Comparison of ENCODE assay signal across 12 mouse cellular contexts in the genomic region with DNA sequence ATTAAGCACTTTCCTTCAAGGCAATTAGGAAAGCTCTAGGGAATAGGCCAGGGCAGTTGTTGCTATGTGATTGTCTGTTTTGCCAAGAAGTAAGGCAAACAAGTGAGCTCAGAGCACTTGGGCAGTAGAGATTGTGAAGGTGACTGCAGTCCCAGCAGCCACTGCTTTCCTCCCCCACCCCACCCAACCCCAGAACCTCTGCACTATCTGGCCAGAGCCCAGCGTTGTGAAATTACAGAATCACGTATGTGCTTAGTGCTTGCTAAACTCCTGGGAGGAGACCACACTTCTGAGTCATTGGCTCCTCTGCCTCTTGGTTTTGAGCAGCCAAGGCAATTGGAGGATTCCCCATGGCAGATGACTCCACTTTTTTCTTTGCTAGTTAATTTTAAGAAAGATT. TPM values are rescaled to one million over a fixed set of nuclear protein-coding genes. Genes with fewer than 3 reads are reported as not detected.
DNase-seq lines count a peak whose midpoint lies in the region; ATAC-seq and TF ChIP-seq lines count a peak whose summit lies in the region.
"Had no signal": no experiment of that assay in that cellular context is flagged by ENCODE, and none has a peak within 500 bp of the region (broad histone marks: within the 10 kb centered on the region; RNA-seq: fewer than 3 reads in every experiment).

No protein-coding gene starts in this region.

- TF ChIP-seq EP300 in heart, postnatal 0 days (IDR thresholded peaks at IDR 0.05; ENCODE audit: low read depth) = no peak

- H3K4me1 ChIP-seq in heart, embryonic 11.5 days (ENCODE audit: control insufficient read depth, insufficient read depth, low read length) = no peaks in the 10 kb centered on the region; the same call in 1 of the 2 replicates
- peaks cover 3% of the 10 kb centered on the region for H3K4me1 ChIP-seq in heart, postnatal 0 days (ENCODE audit: control insufficient read depth, insufficient read depth)
- H3K4me1 ChIP-seq in neural tube, embryonic 15.5 days = no peaks in the 10 kb centered on the region

- H3K27ac ChIP-seq in heart, embryonic 11.5 days (ENCODE audit: low read depth, low read length) = no peak overlapping the region
- H3K27ac ChIP-seq in heart, postnatal 0 days (ENCODE audit: low read depth) = peak overlapping the region; percentile 34; the same call in 1 of the 2 replicates
- no peak overlapping the region for H3K27ac ChIP-seq in neural tube, embryonic 15.5 days (replicated peaks)
- H3K27ac ChIP-seq: forebrain, embryonic 12.5 days; hindbrain, embryonic 12.5 days; liver, embryonic 13.5 days had no signal

- H3K27me3 ChIP-seq in heart, embryonic 11.5 days (ENCODE audit: control insufficient read depth, insufficient read depth, low read length) = no peaks in the 10 kb centered on the region
- H3K27me3 ChIP-seq in heart, postnatal 0 days (ENCODE audit: control insufficient read depth, insufficient read depth, low read length) = no peaks in the 10 kb centered on the region
- no peaks in the 10 kb centered on the region for H3K27me3 ChIP-seq in myocyte (ENCODE audit: control insufficient read depth, insufficient read depth, insufficient read length)
- no peaks in the 10 kb centered on the region for H3K27me3 ChIP-seq in neural tube, embryonic 15.5 days (replicated peaks)
- H3K27me3 ChIP-seq: forebrain, embryonic 12.5 days; hindbrain, embryonic 12.5 days; liver, embryonic 13.5 days had no signal

- ATAC-seq in heart, embryonic 11.5 days (replicated peaks; ENCODE audit: insufficient number of reproducible peaks, low FRiP score, low TSS enrichment) = no peak
- ATAC-seq in heart, postnatal 0 days (ENCODE audit: insufficient read depth, low read depth) = peak; percentile 47; the same call in 1 of the 2 replicates
- ATAC-seq in neural tube, embryonic 15.5 days (ENCODE audit: low FRiP score) = no peak

- no peaks in the 10 kb centered on the region for H3K79me2 ChIP-seq in myocyte (ENCODE audit: control insufficient read depth, insufficient read depth)

- H3ac ChIP-seq in myocyte (ENCODE audit: control insufficient read depth, insufficient read length) = no peak overlapping the region

- 34% methylated on average over 2 of the region's 2 CpGs for WGBS in heart, embryonic 11.5 days (ENCODE audit: insufficient replicate concordance)
- 35% methylated on average over 2 of the region's 2 CpGs for WGBS in heart, postnatal 0 days
- 79% methylated on average over 2 of the region's 2 CpGs for WGBS in neural tube, embryonic 15.5 days

- no peak overlapping the region for H3K9ac ChIP-seq in heart, embryonic 11.5 days (ENCODE audit: low read depth, low read length)
- H3K9ac ChIP-seq in heart, postnatal 0 days (replicated peaks; ENCODE audit: low read depth, low read length) = no peak overlapping the region
- H3K9ac ChIP-seq in neural tube, embryonic 15.5 days (replicated peaks) = no peak overlapping the region
- H3K9ac ChIP-seq: forebrain, embryonic 12.5 days; hindbrain, embryonic 12.5 days; liver, embryonic 13.5 days had no signal

- H3K36me3 ChIP-seq in heart, embryonic 11.5 days (ENCODE audit: control insufficient read depth, insufficient read depth, low read length) = no peaks in the 10 kb centered on the region
- H3K36me3 ChIP-seq in heart, postnatal 0 days (replicated peaks; ENCODE audit: control insufficient read depth, insufficient read depth, low read length) = no peaks in the 10 kb centered on the region
- H3K36me3 ChIP-seq in myocyte (ENCODE audit: control insufficient read depth, insufficient read depth) = no peaks in the 10 kb centered on the region
- no peaks in the 10 kb centered on the region for H3K36me3 ChIP-seq in neural tube, embryonic 15.5 days
- H3K36me3 ChIP-seq: forebrain, embryonic 12.5 days; hindbrain, embryonic 12.5 days; liver, embryonic 13.5 days had no signal

- H3K4me2 ChIP-seq in heart, embryonic 11.5 days = no peak overlapping the region
- H3K4me2 ChIP-seq in heart, postnatal 0 days (ENCODE audit: low read depth, low read length) = no peak overlapping the region
- H3K4me2 ChIP-seq in myocyte (ENCODE audit: low read depth) = peak overlapping the region; percentile 69
- no peak overlapping the region for H3K4me2 ChIP-seq in neural tube, embryonic 15.5 days
- H3K4me2 ChIP-seq: forebrain, embryonic 12.5 days; hindbrain, embryonic 12.5 days; liver, embryonic 13.5 days had no signal

- H3K9me3 ChIP-seq in heart, embryonic 11.5 days (replicated peaks; ENCODE audit: control insufficient read depth, low read length) = no peaks in the 10 kb centered on the region
- H3K9me3 ChIP-seq in heart, postnatal 0 days (replicated peaks; ENCODE audit: control insufficient read depth, low read length) = no peaks in the 10 kb centered on the region
- no peaks in the 10 kb centered on the region for H3K9me3 ChIP-seq in neural tube, embryonic 15.5 days (replicated peaks)
- H3K9me3 ChIP-seq: forebrain, embryonic 12.5 days; hindbrain, embryonic 12.5 days; liver, embryonic 13.5 days had no signal

- TF ChIP-seq POLR2A in myocyte (IDR thresholded peaks at IDR 0.05; ENCODE audit: insufficient read length, low read depth) = no peak

- TF ChIP-seq CTCF in heart, postnatal 0 days (IDR thresholded peaks at IDR 0.05; ENCODE audit: low read depth) = no peak

- no peak overlapping the region for H3K4me3 ChIP-seq in heart, embryonic 11.5 days (ENCODE audit: low read depth, low read length)
- H3K4me3 ChIP-seq in heart, postnatal 0 days (ENCODE audit: low read depth, low read length) = no peak overlapping the region
- no peak overlapping the region for H3K4me3 ChIP-seq in myocyte
- no peak overlapping the region for H3K4me3 ChIP-seq in neural tube, embryonic 15.5 days (replicated peaks)
- H3K4me3 ChIP-seq: forebrain, embryonic 12.5 days; hindbrain, embryonic 12.5 days; liver, embryonic 13.5 days had no signal

- DNase-seq in heart, adult 18-20 months = peak; percentile 82 to 86
- DNase-seq in adrenal gland, postnatal 14 days = peak; percentile 87
- peak; percentile 52 for DNase-seq in heart, postnatal 0 days (ENCODE audit: low spot score)
- DNase-seq in kidney, postnatal 36 days = no peak
- no peak for DNase-seq in thymus, postnatal 36 days
- DNase-seq: cerebellum, postnatal 10 days; liver, embryonic 13.5 days had no signal

TF ChIP-seq in myocyte, 11 proteins besides CTCF, POLR2A, EP300 and RAD21:
- TF ChIP-seq MYOG (IDR thresholded peaks at IDR 0.05; ENCODE audit: control insufficient read depth in 1 of 3, insufficient read depth in 1 of 3, insufficient read length in 2 of 3, low read depth in 2 of 3) (no peak), CEBPB (IDR thresholded peaks at IDR 0.05; ENCODE audit: insufficient read depth, poor library complexity, severe bottlenecking) (peak; percentile 75), TCF12 (IDR thresholded peaks at IDR 0.05; ENCODE audit: insufficient read depth, poor library complexity, severe bottlenecking) (no peak), MYOD1 (IDR thresholded peaks at IDR 0.05; ENCODE audit: control insufficient read depth in 1 of 3, insufficient read length in 2 of 3, low read depth in 2 of 3) (no peak), POLR2AphosphoS2 (IDR thresholded peaks at IDR 0.05; ENCODE audit: insufficient read length, low read depth) (no peak), REST (IDR thresholded peaks at IDR 0.05; ENCODE audit: insufficient read depth, insufficient read length) (no peak), TCF3 (IDR thresholded peaks at IDR 0.05; ENCODE audit: insufficient read length, low read depth) (no peak)
TF ChIP-seq in myocyte: peak in this region for 1.

RNA-seq across cellular contexts. Expression of gene Gprc5b, which starts 59.7 kb away (rescaled TPM):
- 10 to 100 TPM; 10.5 to 13.7 TPM for total RNA-seq in heart, adult 18-20 months (2021)
- polyA plus RNA-seq in heart, embryonic 11.5 days (2014; fragmentation: Nextera tagmentation; extraction: Ambion mirVana) = 4.1 and 5.7 TPM in 2 replicates
- total RNA-seq in adrenal gland, postnatal 14 days (2021) = 80.7 and 91.7 TPM in 2 replicates
- total RNA-seq in heart, postnatal 0 days (2014; rRNA removed; ENCODE audit: low replicate concordance) = 33.2 and 39.7 TPM in 2 replicates
- polyA plus RNA-seq in heart, postnatal 0 days (2015; fragmentation: Nextera tagmentation; extraction: Ambion mirVana) = 3.6 and 3.9 TPM in 2 replicates
- 27.5 TPM for polyA plus RNA-seq in myocyte (2012; fragmentation: generic; extraction: Trizol)
- 5.2 and 6.6 TPM in 2 replicates for polyA plus RNA-seq in neural tube, embryonic 15.5 days (2015; fragmentation: Nextera tagmentation; extraction: Ambion mirVana)

Comparison
In these comparisons a context has a peak if more than half of its experiments do, and no peak if none do; other contexts are left out.
1. DNase-seq: peak in heart, adult 18-20 months (2 of 2), adrenal gland, postnatal 14 days (single experiment) and heart, postnatal 0 days (single experiment); none in kidney, postnatal 36 days (0 of 2) and thymus, postnatal 36 days (0 of 2).